Mouse (Mus musculus): ENCODE results near the gene Tbl1x.
"Not testable (repeated sequence)": the region's sequence is repeated elsewhere in the genome, so short reads cannot be mapped to it uniquely, and the experiment has no call there.

Gene Tbl1x

DNA sequence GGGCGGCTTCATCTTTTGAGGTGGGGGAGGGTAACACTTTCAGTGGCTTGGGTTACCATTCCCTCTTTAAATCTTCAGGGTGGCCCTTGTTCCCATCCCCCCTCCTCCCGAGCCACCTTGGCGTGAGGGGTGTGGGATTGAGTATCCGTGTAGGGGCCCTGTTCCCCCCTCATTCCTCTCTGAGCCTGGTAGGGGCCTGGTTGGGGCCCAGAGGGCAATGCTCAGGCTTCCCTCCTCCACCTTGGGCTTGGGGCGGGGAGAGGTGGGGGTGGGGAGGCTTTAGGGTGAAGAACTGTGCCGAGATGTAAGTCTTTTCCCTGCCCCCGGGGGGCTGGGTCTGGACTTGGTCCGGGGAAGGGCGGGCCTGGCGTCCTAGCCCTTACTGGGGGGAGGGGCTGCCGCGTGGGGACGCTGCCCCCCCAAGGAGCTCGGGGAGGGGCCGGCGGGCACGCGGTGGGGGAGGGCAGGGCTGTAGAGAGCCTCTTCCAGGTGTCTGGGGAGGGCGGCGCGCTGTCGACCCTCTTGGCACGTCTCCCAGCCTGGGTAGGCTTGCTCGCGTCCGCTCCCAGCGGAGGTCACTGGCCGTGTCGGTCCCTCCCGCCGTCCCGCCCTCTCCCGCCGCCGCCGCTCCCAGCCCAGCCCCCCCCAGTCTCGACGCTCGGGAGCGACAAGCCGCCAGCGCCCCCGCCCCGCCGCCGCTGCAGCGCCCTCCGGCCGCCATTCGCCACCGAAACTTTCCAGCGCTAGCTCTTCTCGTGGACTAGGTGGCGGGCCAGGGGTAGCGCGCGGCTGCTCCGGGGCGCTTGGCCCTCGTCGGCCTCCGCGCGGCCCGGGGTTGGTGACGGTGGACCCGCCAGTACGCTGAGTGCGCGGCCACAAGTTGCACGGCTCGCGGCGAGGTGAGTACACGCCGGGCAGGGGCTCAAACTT is at the start of gene Tbl1x:
TSS of gene Tbl1x (plus strand) at position 643 of the 930 bp plus-strand sequence.
- in situ Hi-C loops (cut with MboI, MseI) = no loop called here

DNA sequence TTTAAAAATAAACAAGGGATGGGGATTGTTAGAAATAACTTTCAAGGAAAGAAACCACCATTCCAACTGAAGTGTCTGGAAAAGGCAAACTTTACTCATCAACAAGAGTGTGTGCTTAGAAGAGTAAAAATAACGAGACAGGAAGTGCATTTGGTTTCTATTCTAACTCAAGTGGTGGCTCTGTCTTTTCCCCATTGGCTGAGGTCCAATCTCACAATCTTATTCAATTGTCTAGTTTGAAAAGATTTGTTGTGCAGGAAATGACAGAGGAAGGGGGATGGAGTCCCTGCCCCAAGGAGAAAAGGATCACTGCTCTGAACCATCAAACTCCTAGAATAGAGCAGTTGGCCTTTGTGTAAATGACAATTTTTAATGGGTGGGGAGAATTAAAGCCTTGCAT is 41.6 kb upstream of the Tbl1x start:
- in situ Hi-C loops (cut with MboI, MseI) = no loop called here

DNA sequence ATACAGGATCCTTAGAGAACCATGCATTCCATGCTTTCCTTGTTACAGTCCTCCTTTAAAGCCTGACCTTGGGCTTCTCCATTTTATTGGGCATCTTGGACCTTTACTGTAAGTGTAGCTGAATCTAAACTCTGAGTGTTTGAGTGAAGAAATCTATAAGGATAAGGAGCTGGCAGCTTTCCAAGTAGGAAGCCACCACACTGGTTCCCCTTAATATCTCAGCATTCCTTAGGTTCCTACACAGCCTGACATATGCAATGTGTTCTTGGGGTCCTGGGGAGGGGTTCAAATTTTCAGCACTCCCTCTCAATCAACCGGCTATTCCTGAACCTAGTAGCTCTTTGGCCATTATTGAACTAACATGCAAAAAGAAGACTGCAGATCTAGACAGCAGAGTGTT is 38.0 kb upstream of the Tbl1x start:
- in situ Hi-C loops (cut with MboI, MseI) = no loop called here

DNA sequence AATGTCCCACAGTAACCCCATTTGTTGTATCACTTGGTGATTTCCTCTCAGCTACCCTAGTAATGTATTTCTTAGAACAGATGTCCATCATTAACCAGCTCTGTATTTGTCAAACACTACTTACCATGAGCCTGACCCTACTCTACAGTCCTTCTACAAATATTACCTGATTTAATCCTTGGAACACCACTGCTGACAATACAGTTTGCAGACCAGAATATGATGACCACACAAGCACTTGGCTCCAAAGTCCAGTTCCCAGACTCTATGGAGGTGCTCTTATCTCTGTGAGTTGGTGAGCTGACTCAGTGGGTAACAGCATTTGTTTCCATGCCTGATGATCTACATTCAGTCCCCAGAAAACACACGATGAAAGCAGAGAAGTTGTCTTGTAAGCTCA is 37.3 kb upstream of the Tbl1x start:
- in situ Hi-C loops (cut with MboI, MseI) = no loop called here

DNA sequence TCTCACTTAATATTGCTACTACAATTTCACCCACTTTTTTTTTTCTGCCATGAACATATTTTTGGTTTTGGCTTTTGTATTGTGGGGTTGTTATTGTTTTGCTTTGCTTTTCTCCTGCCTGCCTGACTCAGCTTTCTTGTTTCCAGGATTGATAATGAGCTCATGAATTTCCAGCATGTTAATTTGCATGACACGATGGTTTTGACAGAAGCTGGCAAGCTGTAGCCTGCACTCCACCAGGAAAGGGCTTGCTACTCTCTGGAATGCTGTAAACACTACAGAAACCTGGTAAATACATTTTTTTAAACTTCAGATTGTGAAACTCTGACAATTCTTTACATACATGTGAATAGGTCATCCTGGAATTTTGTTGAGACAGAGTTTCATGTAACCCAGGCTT is 36.3 kb upstream of the Tbl1x start:
- in situ Hi-C loops (cut with MboI, MseI) = no loop called here

DNA sequence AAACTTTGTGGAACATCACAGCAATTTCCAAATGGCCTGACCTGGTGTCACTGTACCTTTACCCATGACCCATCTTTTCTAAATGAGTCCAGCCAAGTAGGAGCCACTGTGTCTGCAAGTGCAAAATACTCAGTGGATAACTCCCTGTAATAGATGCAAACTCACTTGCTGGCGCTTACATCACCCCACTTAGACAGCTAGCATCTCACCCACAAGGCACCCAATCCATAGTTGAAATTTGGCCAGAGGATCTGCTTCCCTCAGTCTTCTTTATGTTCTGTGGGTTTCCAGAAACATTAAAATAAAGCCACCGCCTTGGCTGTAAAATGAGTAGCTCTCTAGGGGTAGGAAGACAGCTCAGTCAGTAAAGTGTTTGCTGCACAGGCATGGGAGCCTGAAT is 33.3 kb upstream of the Tbl1x start:
- in situ Hi-C loops (cut with MboI, MseI) = no loop called here

DNA sequence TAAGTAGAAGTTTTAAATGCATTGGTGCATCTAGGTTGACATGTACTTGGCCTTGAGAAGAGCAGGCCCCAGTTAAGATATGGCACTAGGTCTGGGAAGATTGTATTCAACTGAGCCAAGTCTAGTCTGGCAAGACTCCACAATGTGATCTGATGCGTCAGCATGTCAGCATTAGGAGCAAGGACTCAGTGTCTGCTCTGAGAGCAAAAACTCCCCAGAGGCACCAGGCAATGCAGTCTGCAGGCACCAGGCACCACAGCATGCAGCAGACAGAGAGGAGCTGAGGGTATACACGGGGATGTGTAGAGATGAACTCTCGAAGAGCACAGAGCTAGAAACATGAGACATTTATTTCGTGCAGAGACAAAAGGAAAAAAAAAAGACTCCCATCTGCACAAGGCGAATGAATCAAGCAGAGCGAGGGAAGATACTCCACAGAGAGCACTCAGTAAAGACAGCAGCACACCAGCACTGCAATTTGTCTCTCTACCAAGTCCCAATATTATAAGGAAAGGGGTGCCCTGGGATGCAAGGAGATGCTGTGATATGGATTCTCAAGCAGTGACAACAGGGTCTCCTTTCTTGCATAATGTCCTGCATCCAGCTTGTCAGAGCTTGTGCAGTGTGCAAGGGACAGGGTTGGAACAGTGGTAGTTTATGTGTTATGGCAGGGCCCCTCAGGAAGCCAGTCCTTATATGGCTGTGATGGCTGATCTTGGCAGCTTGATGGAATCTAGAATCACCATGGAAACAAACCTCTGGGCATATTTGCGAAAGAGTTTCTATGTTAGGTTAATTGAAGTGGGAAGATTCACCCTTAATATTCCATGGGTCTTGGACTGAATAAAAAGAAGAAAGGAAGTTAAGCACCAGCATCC is 22.7 kb upstream of the Tbl1x start:
- in situ Hi-C loops (cut with MboI, MseI) = no loop called here

DNA sequence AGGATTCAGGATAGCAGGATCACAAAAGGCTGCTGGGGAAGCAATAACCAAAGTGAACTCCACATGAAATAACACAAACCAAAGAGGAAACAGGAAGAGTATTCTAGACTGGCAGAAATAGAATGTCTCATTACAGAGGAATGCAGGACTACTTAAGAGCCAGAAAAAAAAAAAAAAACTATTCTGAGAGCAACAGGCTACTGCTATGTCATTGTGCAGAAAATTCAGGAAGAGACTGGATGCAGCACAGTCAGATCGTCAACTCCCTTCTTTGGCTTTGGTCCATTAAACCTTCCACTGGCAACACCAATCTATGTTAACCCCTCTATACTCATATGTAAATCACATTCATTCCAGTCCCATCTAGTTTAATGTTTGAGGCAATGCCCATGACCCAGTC is 20.7 kb upstream of the Tbl1x start:
- in situ Hi-C loops (cut with MboI, MseI) = no loop called here

DNA sequence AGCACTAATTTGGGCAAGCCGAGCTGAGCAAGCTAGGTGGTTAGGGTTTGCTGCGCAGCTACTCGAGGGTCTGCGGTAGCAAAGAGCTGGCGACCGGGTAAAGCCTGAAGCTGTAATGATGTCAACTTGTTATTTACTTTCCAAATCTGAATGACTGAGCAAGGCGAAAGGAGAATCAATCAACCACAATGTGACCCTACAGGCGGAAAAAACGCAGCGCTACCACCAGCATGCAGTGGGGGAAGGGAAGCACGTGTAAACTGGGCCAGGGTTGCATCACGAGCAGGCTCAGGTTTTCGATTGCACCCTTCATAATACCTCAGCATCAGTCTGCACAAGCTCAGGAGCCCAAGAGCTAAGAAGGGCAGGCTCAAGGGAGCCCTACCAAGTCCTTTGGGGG is 1.7 kb upstream of the Tbl1x start:
- in situ Hi-C loops (cut with MboI, MseI) = loop anchor here (5.0 to 10.0 kb wide), 2 partner anchors 72 to 116 kb away; no protein-coding TSS in a partner anchor

DNA sequence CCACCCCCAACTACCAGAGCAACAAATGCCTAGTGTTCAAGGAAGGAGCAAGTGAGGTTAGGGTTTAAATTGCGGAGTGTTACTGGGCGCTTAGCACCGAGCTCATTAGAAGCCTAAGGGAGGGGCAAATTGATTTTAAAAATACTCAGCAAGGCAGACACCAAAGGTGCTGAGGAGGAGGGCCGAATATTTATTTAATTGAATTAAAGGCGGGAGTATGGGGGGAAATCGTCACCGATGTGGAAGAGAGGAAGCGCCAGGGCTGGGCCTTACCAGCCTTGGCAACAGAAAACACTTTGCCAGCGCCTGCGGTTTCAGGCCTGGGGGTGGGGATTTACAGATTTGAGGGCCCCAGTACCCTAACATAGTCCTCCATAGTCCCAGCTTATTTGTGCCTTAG is 1.0 kb upstream of the Tbl1x start:
- in situ Hi-C loops (cut with MboI, MseI) = loop anchor here (5.0 to 10.0 kb wide), 2 partner anchors 72 to 115 kb away; no protein-coding TSS in a partner anchor

DNA sequence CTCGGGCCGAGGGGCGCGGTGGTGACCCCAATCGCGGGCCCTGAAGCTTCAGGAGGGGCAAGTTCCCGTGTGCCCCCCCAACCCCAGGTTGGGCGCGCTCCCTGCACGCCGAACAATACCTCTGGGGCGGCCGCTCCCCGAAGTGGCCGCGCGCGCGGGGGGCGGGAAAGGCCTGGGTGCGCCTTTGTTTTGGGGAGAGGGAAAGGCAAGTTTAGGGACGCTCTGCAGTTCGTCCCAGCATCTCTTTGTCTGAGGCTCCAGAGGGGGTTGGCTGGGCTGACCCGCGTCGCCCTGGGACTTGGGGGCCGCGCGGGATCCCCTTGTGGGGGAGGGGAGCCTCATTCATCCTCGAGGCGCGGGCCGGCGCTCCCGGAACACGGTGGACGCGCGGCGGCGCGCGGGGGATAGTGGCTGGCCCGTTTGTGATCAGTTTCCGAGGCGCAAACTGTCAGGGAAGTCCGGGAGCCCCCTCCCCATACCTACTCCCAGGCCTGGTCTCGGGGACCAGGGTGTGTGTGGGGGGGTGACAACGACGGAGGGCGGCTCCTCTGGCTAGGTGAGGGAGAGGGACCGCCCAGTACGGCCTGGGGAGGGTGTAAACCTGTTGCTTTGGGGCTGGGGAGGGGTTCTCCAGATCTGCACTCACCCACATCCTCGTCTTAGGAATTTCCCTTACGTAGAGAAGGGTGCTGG is 634 bp downstream of the Tbl1x start:
- in situ Hi-C loops (cut with MboI, MseI) = no loop called here

DNA sequence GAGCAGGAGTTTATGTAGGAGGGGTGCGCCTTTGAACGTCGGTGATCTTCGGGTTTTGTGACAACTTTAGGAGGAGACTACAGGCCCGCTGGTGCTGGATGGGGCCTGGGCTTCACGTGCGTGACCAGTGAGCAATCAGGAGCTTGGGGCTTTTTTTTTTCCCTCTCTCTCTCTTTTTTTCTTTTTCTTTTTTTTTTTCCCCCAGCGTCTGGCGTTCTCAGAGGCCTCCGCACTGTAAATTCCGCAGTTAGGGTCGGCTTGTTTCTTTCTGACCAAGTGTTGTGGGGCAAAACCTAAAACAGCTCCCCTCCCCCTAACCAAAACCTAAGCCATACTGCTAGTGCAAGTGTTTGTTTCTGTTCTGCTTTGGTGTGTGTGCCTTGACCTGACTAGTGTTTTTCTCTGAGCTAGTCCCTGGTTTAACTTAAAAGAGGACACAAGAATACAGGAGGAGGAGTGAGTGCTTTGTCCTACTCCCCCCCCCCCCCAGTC is 1.2 kb downstream of the Tbl1x start:
- in situ Hi-C loops (cut with MboI, MseI) = no loop called here

DNA sequence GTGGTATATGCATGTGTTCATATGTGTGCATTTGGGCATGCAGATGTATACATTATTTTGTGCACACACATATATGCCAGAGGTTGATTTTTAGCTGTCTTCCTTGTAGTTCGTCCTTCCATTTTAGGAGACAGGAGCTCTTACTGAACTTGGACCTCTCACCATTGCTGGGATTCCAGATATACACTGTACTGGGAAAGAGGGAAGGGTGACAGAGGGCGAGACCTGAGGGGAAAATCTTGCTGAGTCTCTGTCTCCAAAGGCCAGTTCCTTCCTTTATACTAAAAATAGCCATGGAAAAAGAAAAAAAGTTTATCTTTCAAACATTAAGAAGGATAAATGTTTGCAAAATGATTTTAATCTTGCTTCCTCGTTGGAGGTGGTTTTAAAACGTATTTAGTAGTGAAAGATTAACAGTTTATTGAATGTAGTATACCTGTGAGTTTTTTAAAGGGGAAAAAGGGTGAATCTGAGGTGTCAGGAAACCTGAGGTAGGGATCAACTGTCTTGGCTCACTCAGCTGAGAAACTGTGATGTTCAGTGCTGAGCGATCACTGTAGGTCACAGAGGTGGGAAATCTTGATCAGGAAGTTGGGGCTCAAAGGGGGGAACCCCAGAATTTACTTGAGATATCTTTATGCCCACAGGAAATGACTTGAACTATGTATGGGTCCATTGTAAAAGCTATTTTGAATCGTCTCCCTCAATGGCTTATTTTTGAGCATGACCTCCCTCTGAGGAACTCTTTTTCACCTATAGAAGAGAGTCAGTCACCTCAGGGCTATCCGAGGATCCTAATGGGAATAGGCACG is 6.7 kb downstream of the Tbl1x start:
- in situ Hi-C loops (cut with MboI, MseI) = no loop called here

DNA sequence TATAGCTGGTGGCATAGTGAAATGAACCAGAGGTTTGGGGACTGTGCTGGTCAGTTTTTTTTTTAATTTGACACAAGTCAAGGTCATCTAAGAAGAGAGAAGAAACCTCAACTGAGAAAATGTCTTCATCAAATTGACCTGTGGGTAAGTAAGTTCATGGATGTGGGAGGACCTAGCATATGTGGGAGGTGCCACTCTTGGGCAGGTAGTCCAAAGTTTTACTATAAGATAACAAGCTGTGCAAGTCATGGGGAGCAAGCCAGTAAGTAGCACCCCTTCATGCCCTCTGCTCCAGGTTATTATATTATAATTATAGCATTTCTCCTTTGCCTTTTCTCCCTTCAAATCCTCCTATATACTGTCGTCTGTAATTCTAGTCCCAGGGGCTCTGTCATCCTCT is 8.1 kb downstream of the Tbl1x start:
- in situ Hi-C loops (cut with MboI, MseI) = no loop called here

DNA sequence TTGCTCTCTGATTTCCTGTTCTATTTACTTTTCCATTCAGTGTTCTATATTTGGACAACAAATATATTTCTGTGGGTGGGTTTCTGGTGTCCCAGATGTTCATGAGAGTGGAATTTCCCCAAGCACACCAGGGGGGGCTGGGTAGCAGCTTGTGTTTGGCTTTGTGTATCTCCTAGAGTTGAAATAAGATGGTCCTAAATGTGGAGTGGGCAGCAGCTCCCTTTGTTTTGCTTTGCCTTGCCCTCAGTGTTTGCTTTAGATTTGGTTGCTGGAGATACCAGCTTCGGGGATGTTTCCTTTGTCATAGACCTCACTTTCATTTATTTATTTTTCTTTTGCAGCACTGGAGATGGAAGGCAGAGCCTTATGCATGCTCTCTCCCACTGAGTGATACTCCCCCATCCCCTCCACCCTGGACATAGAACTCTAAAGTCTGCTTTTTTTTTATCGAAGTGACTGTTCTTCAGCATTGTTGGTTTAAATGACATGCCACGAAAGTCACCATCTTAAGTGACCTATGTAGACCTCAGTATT is 12.1 kb downstream of the Tbl1x start:
- in situ Hi-C loops (cut with MboI, MseI) = no loop called here

DNA sequence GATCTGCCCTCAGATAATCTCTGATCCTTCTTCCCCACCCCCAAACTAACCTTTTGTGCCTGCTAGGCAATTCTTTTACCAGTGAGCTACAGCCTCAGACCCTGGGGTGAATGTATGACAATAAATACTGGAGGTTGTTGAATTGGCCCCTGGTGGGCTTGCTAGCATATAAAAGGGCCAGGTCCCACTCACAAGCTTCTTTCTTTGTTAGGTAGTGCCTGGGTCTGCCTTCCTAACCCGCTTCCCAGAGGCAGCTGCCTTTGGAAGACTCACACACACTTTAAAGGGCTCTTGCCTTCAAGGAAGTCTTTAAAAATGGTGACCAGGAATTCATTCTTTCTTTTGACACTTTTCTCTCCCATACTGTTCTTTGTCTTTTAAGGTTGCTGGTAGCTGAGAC is 14.4 kb downstream of the Tbl1x start:
- in situ Hi-C loops (cut with MboI, MseI) = no loop called here

DNA sequence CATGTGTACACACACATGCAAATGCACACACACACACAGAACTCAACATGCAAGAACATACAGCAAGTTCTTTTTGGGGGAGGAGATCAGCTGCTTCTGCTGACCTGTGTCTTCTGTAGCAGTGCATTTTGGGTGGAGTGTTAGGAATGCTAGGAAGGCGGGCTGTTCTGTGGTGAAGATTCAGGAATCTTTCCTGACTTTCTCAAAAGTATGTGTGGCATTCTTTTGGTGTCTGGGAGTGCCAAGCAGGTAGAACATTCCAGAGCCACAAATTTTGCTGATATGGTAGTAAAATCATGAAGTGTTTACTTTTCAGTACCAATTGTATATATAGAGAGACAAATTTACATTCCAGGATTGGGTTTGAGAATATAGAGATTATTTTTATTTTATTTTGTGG is 17.6 kb downstream of the Tbl1x start:
- in situ Hi-C loops (cut with MboI, MseI) = no loop called here

DNA sequence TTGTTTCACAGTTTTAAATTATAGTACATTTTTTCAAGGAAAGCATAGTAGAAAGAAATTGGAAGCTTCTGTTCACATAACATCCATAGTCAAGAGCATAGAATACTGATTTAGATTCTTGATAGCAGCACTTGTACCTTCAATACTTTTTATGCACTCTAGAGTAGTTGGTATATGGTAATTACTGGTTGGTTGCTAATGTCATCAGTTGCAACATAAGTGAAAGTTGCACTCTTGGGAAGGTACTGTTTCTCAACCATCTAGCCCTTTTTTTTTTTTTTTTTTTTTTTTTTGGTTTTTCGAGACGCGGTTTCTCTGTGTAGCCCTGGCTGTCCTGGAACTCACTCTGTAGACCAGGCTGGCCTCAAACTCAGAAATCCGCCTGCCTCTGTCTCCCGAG is 20.2 kb downstream of the Tbl1x start:
- in situ Hi-C loops (cut with MboI, MseI) = no loop called here

DNA sequence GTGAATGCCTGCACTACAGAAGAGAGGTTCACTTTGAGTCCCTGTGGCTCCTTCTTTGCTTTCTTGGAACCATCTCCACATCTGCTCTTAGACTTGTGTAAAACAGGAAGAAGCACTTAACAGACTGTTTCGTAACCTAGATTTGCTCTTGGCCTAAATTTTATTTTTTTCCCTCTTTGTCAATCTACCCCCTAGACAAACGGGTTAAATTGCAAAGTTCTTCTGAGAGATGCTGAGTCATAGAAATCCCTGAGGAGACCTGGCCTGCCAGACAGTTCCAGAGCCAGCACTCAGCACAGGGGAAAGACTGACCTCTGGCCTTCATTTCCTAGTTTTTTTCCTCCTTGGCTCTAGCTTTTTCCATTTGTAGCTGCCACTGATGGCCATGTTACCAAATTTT is 23.1 kb downstream of the Tbl1x start:
- in situ Hi-C loops (cut with MboI, MseI) = no loop called here

DNA sequence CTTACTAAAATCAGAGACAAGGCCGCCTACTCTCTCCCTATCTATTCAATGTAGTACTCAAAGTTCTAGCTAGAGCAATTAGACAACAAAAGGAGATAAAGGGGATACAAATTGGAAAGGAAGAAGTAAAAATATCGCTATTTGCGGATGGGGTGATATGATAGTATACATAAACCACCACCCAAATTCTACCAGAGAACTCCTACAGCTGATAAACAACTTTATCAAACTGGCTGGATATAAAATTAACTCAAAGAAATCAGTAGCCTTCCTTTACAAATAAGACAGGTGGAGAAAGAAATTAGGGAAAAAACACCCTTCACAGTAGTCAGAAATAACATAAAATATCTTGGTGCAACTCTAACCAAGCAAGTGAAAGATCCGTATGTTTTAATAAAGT is 29.0 kb downstream of the Tbl1x start:
- in situ Hi-C loops (cut with MboI, MseI) = not testable (repeated sequence)

DNA sequence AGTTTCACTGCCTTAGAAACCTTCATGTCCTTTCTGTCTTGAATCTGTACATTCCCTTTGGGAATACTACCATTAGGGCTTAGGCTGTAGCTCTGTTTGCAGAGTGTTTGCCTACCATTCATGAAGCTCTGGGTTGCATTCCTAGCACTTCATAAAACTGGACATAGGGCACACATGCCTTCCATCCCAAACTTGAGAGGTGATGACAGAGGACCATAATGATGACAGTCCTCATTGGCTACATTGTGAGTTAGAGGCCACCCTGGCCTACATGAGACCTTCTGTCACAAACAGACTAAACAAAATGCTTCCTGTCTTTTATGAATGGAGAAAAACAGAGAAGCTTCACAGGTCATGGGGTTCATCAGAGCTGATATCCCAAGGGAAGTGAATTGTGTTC is 33.2 kb downstream of the Tbl1x start:
- in situ Hi-C loops (cut with MboI, MseI) = no loop called here
